Mouse (Mus musculus) inflammation-experienced regulatory T-cells (primary cell): ENCODE data around the gene Fhl2. TPM values are rescaled to one million over a fixed set of nuclear protein-coding genes. Genes with fewer than 3 reads are reported as not detected.

Experiments used
- polyA plus RNA-seq, 2 experiments: library from polyadenylated mRNA; unstranded; fragments of 100-300 nt; shearing (Covaris generic); gene quantifications; one replicate each; pipeline ENCODE4 v1.2.1; 2017

Fhl2 gene
- 1 to 10 TPM; 2.0 to 9.1 TPM for polyA plus RNA-seq

GRCm38 (mm10) chr1:43196661-43197241 lies at the start of gene Fhl2:
TSS of gene Fhl2 (minus strand) at chr1:43196984.

DNA sequence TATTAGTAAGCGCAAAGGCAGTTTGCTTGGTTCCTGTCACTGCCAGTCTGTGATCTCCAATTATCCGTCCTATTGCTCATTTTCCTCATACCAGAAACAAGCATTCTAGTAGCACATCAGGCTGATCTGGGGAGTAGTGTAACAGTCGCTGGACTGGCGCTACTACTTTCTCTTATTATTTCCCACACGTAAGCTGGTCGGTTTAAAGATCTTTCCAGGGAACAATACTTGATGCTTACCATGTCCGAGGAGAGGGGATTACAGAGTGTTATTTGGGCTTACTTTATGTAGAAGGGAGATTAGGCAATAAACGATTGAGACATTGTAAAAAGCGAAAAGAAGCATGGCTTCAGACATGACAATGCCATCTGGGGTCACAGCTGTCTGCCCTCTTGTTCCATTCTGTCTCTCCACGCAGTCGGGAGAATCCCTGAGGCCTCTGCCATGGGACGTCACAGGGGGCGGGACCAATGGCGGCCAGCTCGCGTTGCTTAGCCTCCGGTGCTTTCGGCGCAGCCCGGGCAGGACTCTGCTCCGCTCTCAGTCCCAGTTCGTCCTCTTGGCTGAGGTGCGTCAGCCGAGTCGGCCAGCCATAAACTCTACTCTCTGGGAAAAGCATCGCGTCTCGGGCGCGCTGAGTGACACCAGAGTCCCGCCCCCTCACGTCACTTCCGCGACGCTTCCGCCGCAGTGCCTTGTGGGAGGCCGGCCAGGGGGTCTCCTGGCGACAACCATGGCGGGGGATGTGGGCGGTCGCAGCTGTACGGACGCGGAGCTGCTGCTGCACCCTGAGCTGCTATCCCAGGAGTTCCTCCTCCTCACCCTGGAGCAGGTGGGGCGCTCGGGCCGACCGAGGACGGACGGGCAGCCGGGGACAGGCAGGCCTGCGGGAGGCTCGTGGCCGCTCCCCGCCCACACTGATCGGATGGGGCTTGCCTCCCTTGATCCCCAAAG lies 98.5 kb downstream of the Fhl2 start, which contains the start of the genes Tgfbrap1 and AI597479:
Gene Tgfbrap1, minus strand, starts transcription at position 607 of the 954 bp plus-strand sequence.
Gene AI597479, plus strand, starts transcription at position 680 of the 954 bp plus-strand sequence.

Other genes with a start within 250 kb of the Fhl2 start
- gene Gpr45, start 244.1 kb downstream of the Fhl2 start, polyA plus RNA-seq = 1 to 10 TPM; 1.4 to 3.9 TPM
- 10 to 100 TPM; 12.8 to 16.9 TPM for gene Tgfbrap1, start 98.3 kb downstream of the Fhl2 start, polyA plus RNA-seq
- 10 to 100 TPM; 16.5 to 19.8 TPM for gene AI597479, start 98.3 kb downstream of the Fhl2 start, polyA plus RNA-seq
- gene Nck2, start 247.6 kb upstream of the Fhl2 start, polyA plus RNA-seq = 10 to 100 TPM; 48.9 to 75.7 TPM